Mouse (Mus musculus) myocyte (in vitro differentiated cells): ENCODE measurements around the gene Rtbdn.

Source experiments
- CEBPB ChIP-seq: IDR thresholded peaks from 2 replicates; pipeline ENCODE4 v1.6.1; 2011; ENCODE audit warnings: mild to moderate bottlenecking, moderate library complexity; ENCODE audit not compliant: poor library complexity, insufficient read depth, severe bottlenecking
- E2F4 ChIP-seq: IDR thresholded peaks from one replicate; pipeline ENCODE4 v1.6.1; 2011; ENCODE audit warnings: mild to moderate bottlenecking, control low read depth, moderate library complexity; ENCODE audit not compliant: insufficient read depth
- MAX ChIP-seq: IDR thresholded peaks from one replicate; pipeline ENCODE4 v1.6.1; 2011; ENCODE audit warnings: low read depth, mild to moderate bottlenecking, control low read depth
- MYOD1 ChIP-seq, 3 experiments: IDR thresholded peaks; one replicate each; pipeline ENCODE4 v1.6.1; 2011; ENCODE audit warnings: control low read depth in 2 of 3, low read depth in 2 of 3, mild to moderate bottlenecking in 2 of 3, moderate library complexity in 1 of 3; ENCODE audit not compliant: insufficient read length in 2 of 3, control insufficient read depth in 1 of 3
- POLR2A ChIP-seq: IDR thresholded peaks from one replicate; pipeline ENCODE4 v1.6.1; 2011; ENCODE audit warnings: low read depth, mild to moderate bottlenecking, control low read depth, moderate library complexity; ENCODE audit not compliant: insufficient read length
- POLR2AphosphoS2 ChIP-seq: IDR thresholded peaks from one replicate; pipeline ENCODE4 v1.6.1; 2011; ENCODE audit warnings: low read depth, control low read depth; ENCODE audit not compliant: insufficient read length
- TCF12 ChIP-seq: IDR thresholded peaks from one replicate; pipeline ENCODE4 v1.6.1; 2011; ENCODE audit warnings: mild to moderate bottlenecking, control low read depth; ENCODE audit not compliant: poor library complexity, insufficient read depth, severe bottlenecking
- USF1 ChIP-seq: IDR thresholded peaks from one replicate; pipeline ENCODE4 v1.6.1; 2011; ENCODE audit warnings: low read depth, mild to moderate bottlenecking, control low read depth, moderate library complexity

- TF ChIP-seq MYOD1 (IDR thresholded peaks at IDR 0.05; ENCODE audit: control insufficient read depth in 1 of 3, insufficient read length in 2 of 3, low read depth in 2 of 3) (no peak), POLR2A (no peak), CEBPB (no peak), POLR2AphosphoS2 (no peak), E2F4 (no peak), MAX (no peak), USF1 (no peak), TCF12 (no peak)
Measured at GRCm38 (mm10) chr8:84982499-84983011, 35.8 kb downstream of the Rtbdn start.
